Mouse (Mus musculus) liver, embryonic 14.5 days (tissue): ENCODE results near the gene Ntn5.

Experiments used
- CTCF ChIP-seq: IDR thresholded peaks from 2 replicates; pipeline ENCODE4 v1.5.1; 2016; ENCODE audit warnings: antibody characterized with exemption, low read depth, control low read depth
- EP300 ChIP-seq: IDR thresholded peaks from 2 replicates; pipeline ENCODE4 v1.6.1; 2016; ENCODE audit warnings: antibody characterized with exemption, low read depth

- TF ChIP-seq CTCF (no peak), EP300 (no peak)
Measured at GRCm38 (mm10) chr7:45660746-45661478, 22.9 kb upstream of the Ntn5 start.
